In the genomic region with DNA sequence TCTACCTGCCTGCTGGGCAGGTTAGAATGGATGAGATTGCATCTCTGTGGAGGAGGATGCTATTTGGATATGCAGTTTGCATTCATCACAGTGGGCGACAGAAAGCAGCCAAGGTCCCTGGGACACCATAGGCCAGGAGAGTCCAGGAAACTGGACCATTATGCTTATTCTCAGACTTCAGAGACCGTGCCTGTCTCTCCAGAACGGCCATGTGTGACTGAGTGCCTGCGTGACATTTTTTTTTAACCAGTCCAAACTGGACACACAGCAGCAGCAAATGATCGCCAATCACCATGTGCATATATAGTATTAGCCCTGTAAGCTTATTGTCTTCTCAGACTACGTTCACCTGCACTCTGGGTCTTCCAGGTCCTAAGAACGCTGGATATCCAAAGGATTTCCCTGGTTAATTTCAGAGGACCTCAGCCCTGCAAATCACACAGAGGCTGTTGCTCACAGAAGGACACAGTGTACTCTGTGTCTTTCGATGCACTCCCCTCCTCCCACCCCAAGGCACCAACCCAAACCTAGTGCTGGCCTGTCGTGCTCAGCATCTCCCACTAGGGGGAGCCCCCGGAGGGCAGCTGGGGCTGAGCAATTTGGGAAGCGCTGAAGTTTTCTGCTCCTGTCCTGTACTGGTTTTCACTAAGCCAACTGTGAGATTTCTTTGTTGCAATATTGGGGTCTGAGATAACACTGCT, we compare ENCODE assay signal across 9 mouse cellular contexts.
DNase-seq lines count a peak whose midpoint lies in the region; ATAC-seq and TF ChIP-seq lines count a peak whose summit lies in the region.
"Had no signal": no experiment of that assay in that cellular context is flagged by ENCODE, and none has a peak within 500 bp of the region (broad histone marks: within the 10 kb centered on the region; RNA-seq: fewer than 3 reads in every experiment).

No protein-coding gene starts in this region.

- peak; percentile 83 for TF ChIP-seq RAD21 in CH12.LX (IDR thresholded peaks at IDR 0.05; ENCODE audit: low read depth, low read length)

- H3K27me3 ChIP-seq in CH12.LX (replicated peaks), result no peaks in the 10 kb centered on the region
- H3K27me3 ChIP-seq in forebrain, embryonic 14.5 days (replicated peaks; ENCODE audit: control insufficient read depth, insufficient read depth, low read length), result no peaks in the 10 kb centered on the region
- H3K27me3 ChIP-seq: liver, embryonic 15.5 days had no signal

- H3K9ac ChIP-seq in CH12.LX (ENCODE audit: insufficient read depth, low read depth), result no peak overlapping the region
- H3K9ac ChIP-seq in forebrain, embryonic 14.5 days (ENCODE audit: low read length), result peak overlapping the region; percentile 67
- H3K9ac ChIP-seq: liver, embryonic 15.5 days had no signal

- TF ChIP-seq POLR2A in CH12.LX (IDR thresholded peaks at IDR 0.05; ENCODE audit: low read depth, low read length), result no peak
- TF ChIP-seq POLR2A in lung, adult 2 months (IDR thresholded peaks at IDR 0.05; ENCODE audit: borderline replicate concordance, extremely low read depth, low read depth, low read length), result no peak

- DNase-seq in CH12.LX (ENCODE audit: extremely low read depth), result peak; percentile 67
- peak; percentile 88 for DNase-seq in forebrain, embryonic 14.5 days (ENCODE audit: low spot score)
- DNase-seq in heart, postnatal 10 days, result peak; percentile 95 to 97
- DNase-seq in large intestine, adult 2 months (ENCODE audit: low read depth, low spot score), result peak; percentile 11
- DNase-seq in lung, adult 2 months, result peak; percentile 78
- peak; percentile 81 for DNase-seq in ovary, postnatal 10 days (ENCODE audit: low spot score)
- peak; percentile 63 for DNase-seq in thymus, postnatal 14 days

- no peak overlapping the region for H3K4me2 ChIP-seq in CH12.LX (ENCODE audit: insufficient read depth, low read depth, poor library complexity, severe bottlenecking)
- H3K4me2 ChIP-seq in forebrain, embryonic 14.5 days (ENCODE audit: low read length), result peak overlapping the region; percentile 51
- H3K4me2 ChIP-seq: liver, embryonic 15.5 days had no signal

- no peak for TF ChIP-seq EP300 in CH12.LX (IDR thresholded peaks at IDR 0.05; ENCODE audit: low read length)

- peak; percentile 94 for ATAC-seq in forebrain, embryonic 14.5 days

- TF ChIP-seq CTCF in CH12.LX (conservative IDR thresholded peaks at IDR 0.05 in 1 of 2, IDR thresholded peaks at IDR 0.05 in 1 of 2; ENCODE audit: low read depth in 2 of 2, low read length in 2 of 2), result peak; percentile 88 to 89
- TF ChIP-seq CTCF in lung, adult 2 months (IDR thresholded peaks at IDR 0.05; ENCODE audit: insufficient read depth, low read length), result peak; percentile 80

- 41% methylated on average over 11 of the region's 11 CpGs for WGBS in forebrain, embryonic 14.5 days
- 43% methylated on average over 11 of the region's 11 CpGs for WGBS in large intestine, adult 2 months
- WGBS in lung, adult 2 months, result 42% methylated on average over 11 of the region's 11 CpGs

- H3K9me3 ChIP-seq in CH12.LX (replicated peaks; ENCODE audit: low read length), result no peaks in the 10 kb centered on the region
- no peaks in the 10 kb centered on the region for H3K9me3 ChIP-seq in forebrain, embryonic 14.5 days (replicated peaks; ENCODE audit: control insufficient read depth, low read length)
- H3K9me3 ChIP-seq: liver, embryonic 15.5 days had no signal

- no peaks in the 10 kb centered on the region for H3K79me2 ChIP-seq in CH12.LX (replicated peaks; ENCODE audit: control insufficient read depth, extremely low read depth, insufficient read depth, poor library complexity, severe bottlenecking)

- intact Hi-C loops in heart, postnatal 10 days (cut with DNase I), result loop anchor here (2.0 to 5.0 kb wide), 2 partner anchors 106 to 418 kb away; no protein-coding TSS in a partner anchor

- H3K36me3 ChIP-seq in CH12.LX (replicated peaks in 1 of 2; ENCODE audit: control insufficient read depth in 1 of 2, insufficient read depth in 1 of 2, low read length in 1 of 2), result no peaks in the 10 kb centered on the region
- no peaks in the 10 kb centered on the region for H3K36me3 ChIP-seq in forebrain, embryonic 14.5 days (ENCODE audit: control insufficient read depth, insufficient read depth, low read length)
- H3K36me3 ChIP-seq: liver, embryonic 15.5 days had no signal

- H3K4me1 ChIP-seq in CH12.LX (ENCODE audit: control insufficient read depth in 1 of 2, insufficient read depth in 2 of 2), result peaks cover 5 to 23% of the 10 kb centered on the region in 2 experiments; a peak in 3 of 4 replicates
- H3K4me1 ChIP-seq in brown adipose tissue, adult 24 weeks (ENCODE audit: control insufficient read depth, insufficient read depth, insufficient read length, low read length), result peaks cover under 1% of the 10 kb centered on the region; the same call in 1 of the 2 replicates
- H3K4me1 ChIP-seq in forebrain, embryonic 14.5 days (ENCODE audit: control insufficient read depth, insufficient read depth, low read length), result peaks cover 24% of the 10 kb centered on the region
- no peaks in the 10 kb centered on the region for H3K4me1 ChIP-seq in lung, adult 2 months (ENCODE audit: control insufficient read depth, insufficient read depth, low read length)
- H3K4me1 ChIP-seq: liver, embryonic 15.5 days had no signal

- H3K4me3 ChIP-seq in CH12.LX (replicated peaks in 1 of 3; ENCODE audit: low read depth in 2 of 3, low read length in 2 of 3, poor library complexity in 1 of 3), result no peak overlapping the region
- peak overlapping the region; percentile 37 for H3K4me3 ChIP-seq in brown adipose tissue, adult 24 weeks (ENCODE audit: insufficient read depth, low read depth, low read length)
- H3K4me3 ChIP-seq in forebrain, embryonic 14.5 days (ENCODE audit: low read depth, low read length), result peak overlapping the region; percentile 20
- no peak overlapping the region for H3K4me3 ChIP-seq in lung, adult 2 months (replicated peaks; ENCODE audit: extremely low read depth, low read depth, low read length)
- H3K4me3 ChIP-seq: liver, embryonic 15.5 days had no signal

- dilution Hi-C loops in CH12.LX (cut with MboI; ENCODE audit: extremely low pct_ligation_motif_present, extremely low pct_unique_long_range_greater_than_20kb, low sequenced_read_pairs), result no loop called here

- H3K27ac ChIP-seq in CH12.LX (ENCODE audit: insufficient read depth, low read depth), result no peak overlapping the region
- peak overlapping the region; percentile 33 for H3K27ac ChIP-seq in brown adipose tissue, adult 24 weeks (replicated peaks; ENCODE audit: low read depth, low read length)
- H3K27ac ChIP-seq in forebrain, embryonic 14.5 days (ENCODE audit: low read depth, low read length), result peak overlapping the region; percentile 78
- H3K27ac ChIP-seq: liver, embryonic 15.5 days had no signal

- in situ Hi-C loops in CH12.LX (cut with MboI; ENCODE audit: low pct_ligation_motif_present, low pct_unique_long_range_greater_than_20kb, low sequenced_read_pairs), result loop anchor here (10.0 to 25.0 kb wide), 2 partner anchors 480 to 487 kb away; no protein-coding TSS in a partner anchor

TF ChIP-seq in CH12.LX, 34 proteins besides CTCF, POLR2A, EP300 and RAD21:
- TF ChIP-seq POLR2AphosphoS2 (IDR thresholded peaks at IDR 0.05; ENCODE audit: low read depth, low read length) (no peak), TBP (conservative IDR thresholded peaks at IDR 0.05; ENCODE audit: low read depth, low read length) (no peak), CHD2 (IDR thresholded peaks at IDR 0.05; ENCODE audit: low read length) (peak; percentile 41; the same call in 1 of the 2 replicates), JUND (conservative IDR thresholded peaks at IDR 0.05; ENCODE audit: low read depth, low read length) (no peak), ELF1 (IDR thresholded peaks at IDR 0.05; ENCODE audit: low read depth, low read length) (no peak), ZC3H11A (IDR thresholded peaks at IDR 0.05; ENCODE audit: low read depth, low read length) (peak; percentile 16; the same call in 1 of the 2 replicates), SIN3A (IDR thresholded peaks at IDR 0.05; ENCODE audit: low read length) (no peak), MYC (IDR thresholded peaks at IDR 0.05; ENCODE audit: low read depth, low read length) (no peak), MAX (IDR thresholded peaks at IDR 0.05; ENCODE audit: low read length) (no peak), UBTF (IDR thresholded peaks at IDR 0.05; ENCODE audit: low read depth, low read length) (no peak), MEF2A (IDR thresholded peaks at IDR 0.05; ENCODE audit: borderline replicate concordance, low read depth, low read length) (no peak), MXI1 (IDR thresholded peaks at IDR 0.05; ENCODE audit: low read depth, low read length) (no peak), PAX5 (IDR thresholded peaks at IDR 0.05; ENCODE audit: low read length) (no peak), SMC3 (IDR thresholded peaks at IDR 0.05; ENCODE audit: low read depth, low read length) (peak; percentile 89), CHD1 (IDR thresholded peaks at IDR 0.05; ENCODE audit: low read depth, low read length) (no peak), TCF12 (IDR thresholded peaks at IDR 0.05; ENCODE audit: low read depth, low read length) (no peak), GABPA (IDR thresholded peaks at IDR 0.05; ENCODE audit: insufficient replicate concordance, low read depth, low read length) (no peak), ZKSCAN1 (IDR thresholded peaks at IDR 0.05; ENCODE audit: borderline replicate concordance, low read depth, low read length) (no peak), ETS1 (conservative IDR thresholded peaks at IDR 0.05; ENCODE audit: low read depth, low read length) (no peak), RCOR1 (conservative IDR thresholded peaks at IDR 0.05; ENCODE audit: low read depth, low read length) (no peak)
TF ChIP-seq in CH12.LX: peak in this region for 3.

Comparison
In these comparisons a context has a peak if more than half of its experiments do, and no peak if none do; other contexts are left out.
1. DNase-seq: peak in every context shown above with its lines; median percentile 96 in heart, postnatal 10 days; 88 in forebrain, embryonic 14.5 days; 81 in ovary, postnatal 10 days; 78 in lung, adult 2 months; 67 in CH12.LX; 63 in thymus, postnatal 14 days; 11 in large intestine, adult 2 months.
2. H3K4me3 ChIP-seq: peak in brown adipose tissue, adult 24 weeks (single experiment) and forebrain, embryonic 14.5 days (single experiment); none in CH12.LX (0 of 3) and lung, adult 2 months (single experiment).